Mouse (Mus musculus) forebrain, embryonic 13.5 days (tissue): Measurements from ENCODE around the gene Csf2rb. TPM values are rescaled to one million over a fixed set of nuclear protein-coding genes. Genes with fewer than 3 reads are reported as not detected.
"Not testable (repeated sequence)": the region's sequence is repeated elsewhere in the genome, so short reads cannot be mapped to it uniquely, and the experiment has no call there.

Source experiments
- ATAC-seq: fragments of 200-750 bp; cut with Nextera tagmentation; 2 replicates; pipeline ENCODE4 v1.8.0; 2017
- H3K27ac ChIP-seq: fragments of 300-500 bp; sonication (generic); 2 replicates; pipeline ENCODE4 v1.5.1; 2015; ENCODE audit warnings: inconsistent platforms, mild to moderate bottlenecking, moderate library complexity
- H3K27me3 ChIP-seq: fragments of 300-500 bp; sonication (generic); 2 replicates; pipeline ENCODE4 v1.6.1; 2015; ENCODE audit warnings: mild to moderate bottlenecking, inconsistent platforms
- H3K36me3 ChIP-seq: fragments of 300-500 bp; sonication (generic); 2 replicates; pipeline ENCODE4 v1.6.1; 2015; ENCODE audit warnings: mild to moderate bottlenecking, inconsistent platforms; ENCODE audit not compliant: poor library complexity, severe bottlenecking
- H3K4me1 ChIP-seq: fragments of 300-500 bp; sonication (generic); 2 replicates; pipeline ENCODE4 v1.6.1; 2015; ENCODE audit warnings: inconsistent platforms
- H3K4me2 ChIP-seq: fragments of 300-500 bp; sonication (generic); 2 replicates; pipeline ENCODE4 v1.6.1; 2015; ENCODE audit warnings: inconsistent platforms, mild to moderate bottlenecking, moderate library complexity
- H3K4me3 ChIP-seq: fragments of 300-500 bp; sonication (generic); 2 replicates; pipeline ENCODE4 v1.5.1; 2015; ENCODE audit warnings: mild to moderate bottlenecking, inconsistent platforms
- H3K9ac ChIP-seq: fragments of 300-500 bp; sonication (generic); 2 replicates; pipeline ENCODE4 v1.6.1; 2015; ENCODE audit warnings: mild to moderate bottlenecking, inconsistent platforms
- H3K9me3 ChIP-seq: fragments of 300-500 bp; sonication (generic); replicated peaks from 2 replicates; pipeline ENCODE4 v1.6.1; 2016; ENCODE audit warnings: inconsistent platforms
- WGBS: fragments of 180-500 bp; shearing (Covaris S2); methylation state at CpG from one replicate; pipeline ENCODE4 v1.1.7; 2015; 5-methylcytosine and 5-hydroxymethylcytosine counted together
- polyA plus RNA-seq: library from polyadenylated mRNA; unstranded; fragments of >200 nt; fragmentation: Nextera tagmentation; extraction: Ambion mirVana; gene quantifications from 2 replicates; pipeline ENCODE4 v1.2.1, GENCODE M21; 2015

Gene Csf2rb
- polyA plus RNA-seq, 1 experiment from 2014 or later: 0.43 TPM

DNA sequence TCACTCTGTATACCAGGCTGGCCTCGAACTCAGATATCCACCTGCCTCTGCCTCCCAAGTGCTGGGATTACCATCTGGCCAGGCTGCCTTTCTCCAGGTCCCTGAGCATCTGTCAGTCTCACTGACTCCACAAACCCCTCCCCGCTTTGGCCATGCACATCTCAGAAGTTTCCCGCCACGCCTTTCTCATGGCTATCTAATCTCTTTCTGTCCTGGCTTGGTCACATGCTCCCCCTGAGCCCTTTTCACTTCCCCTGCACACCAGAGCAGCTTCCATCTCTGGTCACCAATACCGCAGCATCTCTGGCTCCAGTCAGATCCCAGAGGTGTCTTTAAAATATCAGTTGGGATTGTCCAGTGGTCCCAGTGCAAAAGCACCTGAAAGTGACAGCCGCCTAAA, 4.4 kb downstream of the Csf2rb start:
- 83% methylated on average over 6 of the region's 6 CpGs for WGBS
- ATAC-seq: not testable (repeated sequence)

DNA sequence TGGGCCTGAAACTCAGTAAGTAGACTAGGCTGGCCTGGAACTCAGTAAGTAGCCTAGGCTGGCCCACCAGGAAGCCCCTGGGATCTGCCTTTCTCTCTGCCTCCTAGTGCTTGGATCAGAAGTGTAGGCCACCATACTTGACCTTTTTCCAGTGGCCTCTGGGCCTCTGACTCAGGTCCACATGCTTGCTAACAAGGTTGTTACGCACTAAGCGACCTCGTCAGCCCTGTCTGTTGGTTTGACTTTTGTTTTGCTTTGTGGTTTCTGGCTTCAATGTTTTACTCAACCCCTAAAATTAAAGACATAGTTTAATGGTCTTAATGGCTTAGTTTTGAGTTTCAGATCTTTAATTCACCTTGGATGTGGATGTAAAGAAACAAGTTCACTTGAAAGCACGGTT, 5.2 kb downstream of the Csf2rb start:
- no peak for ATAC-seq
- Histone ChIP-seq H3K4me2 (no peak overlapping the region), H3K36me3 (no peaks in the 10 kb centered on the region), H3K27me3 (no peaks in the 10 kb centered on the region), H3K9me3 (no peaks in the 10 kb centered on the region), H3K4me1 (peaks cover 4% of the 10 kb centered on the region; the same call in 1 of the 2 replicates), H3K4me3 (no peak overlapping the region), H3K9ac (no peak overlapping the region), H3K27ac (no peak overlapping the region)
- 76% methylated on average over 4 of the region's 4 CpGs for whole genome bisulfite sequencing

More for the DNA sequence above, 4.4 kb downstream of the Csf2rb start:
- H3K4me3 ChIP-seq, H3K27me3 ChIP-seq, H3K36me3 ChIP-seq, H3K4me2 ChIP-seq, H3K4me1 ChIP-seq, H3K9me3 ChIP-seq, H3K9ac ChIP-seq, H3K27ac ChIP-seq: not testable (repeated sequence)

- H3K4me2 ChIP-seq: no peak overlapping the region
- 79% methylated on average over 5 of the region's 5 CpGs for WGBS
- ATAC-seq: no peak
Observed at GRCm38 (mm10) chr15:78331523-78332340, 6.2 kb downstream of the Csf2rb start.

DNA sequence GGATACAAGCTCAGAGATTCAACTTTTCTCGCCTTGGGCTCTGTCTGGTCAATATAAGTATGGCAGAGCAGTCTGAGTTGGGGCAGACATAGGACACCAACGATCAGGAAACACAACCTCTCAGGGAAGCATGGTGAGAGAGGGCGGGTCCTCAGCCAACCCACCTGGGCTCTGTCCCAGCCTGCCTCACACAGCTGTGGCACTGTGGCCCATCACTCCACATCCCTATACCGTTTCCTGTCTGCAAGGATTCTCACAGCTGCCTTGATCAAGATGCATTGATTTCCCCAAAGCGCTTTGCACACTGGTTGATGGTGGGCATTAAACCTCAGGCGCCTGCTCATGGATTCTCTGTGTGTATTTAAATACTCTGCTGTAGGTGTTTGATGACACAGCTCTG, 7.4 kb downstream of the Csf2rb start:
- no peaks in the 10 kb centered on the region for H3K36me3 ChIP-seq

More at GRCm38 (mm10) chr15:78331523-78332340, 6.2 kb downstream of the Csf2rb start:
- H3K36me3 ChIP-seq: no peaks in the 10 kb centered on the region
- no peak overlapping the region for H3K9ac ChIP-seq
- H3K27me3 ChIP-seq: no peaks in the 10 kb centered on the region
- H3K4me3 ChIP-seq: no peak overlapping the region
- no peak overlapping the region for H3K27ac ChIP-seq
- no peaks in the 10 kb centered on the region for H3K9me3 ChIP-seq
- peaks cover 4% of the 10 kb centered on the region; the same call in 1 of the 2 replicates for H3K4me1 ChIP-seq

GRCm38 (mm10) chr15:78334380-78334779, 8.8 kb downstream of the Csf2rb start:
- no peak for ATAC-seq
- Histone ChIP-seq H3K4me1 (no peaks in the 10 kb centered on the region), H3K9me3 (no peaks in the 10 kb centered on the region), H3K4me2 (no peak overlapping the region), H3K36me3 (no peaks in the 10 kb centered on the region), H3K9ac (no peak overlapping the region), H3K4me3 (no peak overlapping the region), H3K27ac (no peak overlapping the region), H3K27me3 (no peaks in the 10 kb centered on the region)
- 93% methylated on average over 3 of the region's 3 CpGs for WGBS

More for the DNA sequence above, 7.4 kb downstream of the Csf2rb start:
- Histone ChIP-seq H3K9me3 (no peaks in the 10 kb centered on the region), H3K4me1 (peaks cover 4% of the 10 kb centered on the region; the same call in 1 of the 2 replicates), H3K27ac (no peak overlapping the region), H3K9ac (no peak overlapping the region), H3K4me3 (no peak overlapping the region), H3K27me3 (no peaks in the 10 kb centered on the region), H3K4me2 (no peak overlapping the region)
- 81% methylated on average over 6 of the region's 6 CpGs for WGBS
- no peak for ATAC-seq

DNA sequence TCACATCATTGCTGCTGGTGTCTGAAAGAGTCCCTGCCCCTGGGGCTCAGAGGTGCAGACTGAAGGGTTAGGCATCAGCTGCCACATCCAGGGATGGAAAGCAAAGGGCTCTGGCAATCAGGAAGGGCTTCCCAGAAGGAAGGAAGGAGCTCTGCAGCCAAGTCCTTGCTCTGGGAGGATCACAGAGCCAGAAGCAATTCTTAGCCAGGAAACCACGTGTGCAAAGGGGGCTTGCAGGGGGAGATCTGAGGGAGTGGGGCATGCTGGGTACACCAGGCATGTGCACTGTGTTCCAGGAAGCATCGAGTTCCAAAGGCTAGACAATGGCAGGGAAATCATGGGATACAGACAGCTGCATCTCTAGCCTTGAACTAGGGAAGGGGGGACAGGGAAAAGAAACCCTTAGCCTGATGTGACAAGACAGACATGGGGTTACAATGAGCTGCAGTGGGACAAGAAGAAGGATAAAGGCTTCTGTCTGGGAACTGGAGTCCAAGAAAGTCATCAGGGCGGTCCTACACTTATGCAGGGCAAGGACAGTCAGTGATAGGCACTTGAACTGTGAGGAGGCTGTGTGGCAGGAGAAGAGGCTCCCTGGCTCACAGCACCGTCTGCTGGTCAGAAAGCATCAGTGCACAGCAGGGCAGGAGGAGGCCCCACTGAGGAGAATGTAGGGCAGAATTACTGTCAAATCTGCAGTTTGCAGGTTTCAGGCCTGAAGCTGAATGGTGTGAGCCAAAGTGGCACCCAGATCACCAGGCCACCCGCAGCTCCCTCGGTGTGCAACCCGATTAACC, 14.3 kb downstream of the Csf2rb start:
- not testable (repeated sequence) for H3K4me3 ChIP-seq, H3K27me3 ChIP-seq, H3K4me1 ChIP-seq, H3K9me3 ChIP-seq, H3K4me2 ChIP-seq, H3K9ac ChIP-seq, H3K36me3 ChIP-seq, ATAC-seq, H3K27ac ChIP-seq
- WGBS: 35% methylated on average over 7 of the region's 7 CpGs

DNA sequence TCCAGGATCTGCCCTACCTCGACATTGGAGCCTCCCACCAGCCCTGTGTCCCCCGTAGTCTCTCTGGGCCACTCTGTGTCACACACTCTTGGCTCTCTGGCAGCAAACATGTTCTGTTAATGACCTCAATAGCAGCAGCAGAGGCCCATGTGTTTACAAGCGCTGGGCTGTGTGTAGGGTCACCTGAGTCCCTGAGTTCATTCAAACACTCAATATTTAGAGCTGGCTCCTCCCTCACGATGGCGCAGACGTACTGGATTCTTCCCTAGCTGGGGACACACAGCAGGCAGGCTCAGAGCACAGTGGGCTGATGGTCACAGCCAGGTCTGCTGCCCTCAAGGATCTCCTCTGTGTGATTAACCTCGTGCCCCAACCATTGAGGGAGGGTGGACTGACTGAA, 15.4 kb downstream of the Csf2rb start:
- ATAC-seq, H3K27ac ChIP-seq, H3K4me2 ChIP-seq, H3K9ac ChIP-seq, H3K4me3 ChIP-seq, H3K4me1 ChIP-seq, H3K36me3 ChIP-seq, H3K9me3 ChIP-seq, H3K27me3 ChIP-seq: not testable (repeated sequence)
- 67% methylated on average over 7 of the region's 7 CpGs for WGBS

DNA sequence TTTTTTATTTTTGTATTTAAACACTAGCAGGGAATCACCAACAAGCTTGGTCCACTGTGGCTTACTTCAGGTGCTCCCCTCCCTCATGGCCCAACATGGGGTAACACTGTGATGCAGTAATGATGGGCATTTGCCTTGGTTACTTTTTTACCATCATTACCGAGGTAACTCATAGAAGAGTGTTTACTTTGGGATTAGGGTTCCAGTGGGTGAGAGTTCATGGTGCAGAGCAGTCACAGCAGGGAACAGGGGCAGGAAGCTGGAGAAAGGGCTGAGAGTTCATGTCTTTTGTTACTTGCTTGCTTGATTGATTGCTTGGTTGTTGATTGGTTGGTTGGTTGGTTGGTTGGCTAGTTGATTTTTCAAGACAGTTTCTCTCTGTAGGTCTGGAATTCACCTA, 18.1 kb downstream of the Csf2rb start:
- no peak overlapping the region for H3K27ac ChIP-seq
- no peaks in the 10 kb centered on the region for H3K27me3 ChIP-seq
- H3K9ac ChIP-seq: no peak overlapping the region
- H3K36me3 ChIP-seq: no peaks in the 10 kb centered on the region
- no peak for ATAC-seq
- H3K4me1 ChIP-seq: no peaks in the 10 kb centered on the region
- H3K9me3 ChIP-seq: no peaks in the 10 kb centered on the region
- no peak overlapping the region for H3K4me3 ChIP-seq
- no peak overlapping the region for H3K4me2 ChIP-seq
- 24% methylated on average over 1 of the region's 1 CpGs for whole genome bisulfite sequencing

GRCm38 (mm10) chr15:78344567-78344966, 19.0 kb downstream of the Csf2rb start:
- no peaks in the 10 kb centered on the region for H3K9me3 ChIP-seq
- no peak for ATAC-seq
- no peaks in the 10 kb centered on the region for H3K27me3 ChIP-seq
- no peak overlapping the region for H3K9ac ChIP-seq
- H3K4me2 ChIP-seq: no peak overlapping the region
- no peak overlapping the region for H3K4me3 ChIP-seq
- H3K27ac ChIP-seq: no peak overlapping the region
- no peaks in the 10 kb centered on the region for H3K4me1 ChIP-seq
- H3K36me3 ChIP-seq: no peaks in the 10 kb centered on the region
- WGBS: 87% methylated on average over 3 of the region's 3 CpGs

- H3K36me3 ChIP-seq: no peaks in the 10 kb centered on the region
- no peak overlapping the region for H3K27ac ChIP-seq
- H3K4me1 ChIP-seq: no peaks in the 10 kb centered on the region
- H3K4me2 ChIP-seq: no peak overlapping the region
- ATAC-seq: no peak
- no peak overlapping the region for H3K4me3 ChIP-seq
- H3K9ac ChIP-seq: no peak overlapping the region
- no peaks in the 10 kb centered on the region for H3K9me3 ChIP-seq
- WGBS: 70% methylated on average over 3 of the region's 3 CpGs
- no peaks in the 10 kb centered on the region for H3K27me3 ChIP-seq
Observed at GRCm38 (mm10) chr15:78351586-78352165, 26.1 kb downstream of the Csf2rb start.

DNA sequence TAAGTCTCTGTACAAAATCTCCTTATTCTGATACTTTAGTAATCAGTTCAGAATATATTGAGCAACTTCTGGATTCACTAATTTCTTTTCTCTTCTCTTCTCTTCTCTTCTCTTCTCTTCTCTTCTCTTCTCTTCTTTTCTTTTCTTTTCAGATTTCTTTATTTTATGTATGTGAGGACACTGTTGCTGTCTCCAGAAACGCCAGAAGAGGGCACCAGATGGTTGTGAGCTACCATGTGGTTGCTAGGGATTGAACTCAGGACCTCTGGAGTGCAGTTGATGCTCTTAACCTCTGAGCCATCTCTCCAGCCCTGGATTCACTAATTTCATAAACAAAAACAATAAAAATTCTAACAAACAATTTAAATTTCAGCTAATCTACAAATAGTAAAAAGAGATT, 29.4 kb downstream of the Csf2rb start:
- 4% methylated on average over 1 of the region's 1 CpGs for WGBS
- Histone ChIP-seq H3K9ac (no peak overlapping the region), H3K4me3 (no peak overlapping the region), H3K36me3 (no peaks in the 10 kb centered on the region), H3K27me3 (no peaks in the 10 kb centered on the region), H3K9me3 (no peaks in the 10 kb centered on the region), H3K27ac (no peak overlapping the region), H3K4me1 (no peaks in the 10 kb centered on the region), H3K4me2 (no peak overlapping the region)
- no peak for ATAC-seq

GRCm38 (mm10) chr15:78355548-78355947, 30.0 kb downstream of the Csf2rb start:
- 85% methylated on average over 5 of the region's 5 CpGs for WGBS
- Histone ChIP-seq H3K4me1 (no peaks in the 10 kb centered on the region), H3K4me2 (no peak overlapping the region), H3K9ac (no peak overlapping the region), H3K36me3 (no peaks in the 10 kb centered on the region), H3K27me3 (no peaks in the 10 kb centered on the region), H3K27ac (no peak overlapping the region), H3K9me3 (no peaks in the 10 kb centered on the region), H3K4me3 (no peak overlapping the region)
- no peak for ATAC-seq
